Mouse (Mus musculus) T-helper 17 cell (primary cell): ENCODE measurements around the gene Dynll2.
"Not testable (repeated sequence)": the region's sequence is repeated elsewhere in the genome, so short reads cannot be mapped to it uniquely, and the experiment has no call there.

Source experiments
- in situ Hi-C, 2 experiments: fragments of 300-600 bp; cut with MboI, MseI; formaldehyde crosslinking; loops; 1 replicate in 1 of 2; 2 replicates in 1 of 2; pipeline ENCODE4 v1.15.1; 2025; ENCODE audit warnings: high pct_unique_total_duplicates in 2 of 2

Dynll2 gene

GRCm38 (mm10) chr11:87987861-87988260 is 528 bp upstream of the Dynll2 start:
- in situ Hi-C loops, result no loop called here

GRCm38 (mm10) chr11:87986141-87986741 is 1.1 kb downstream of the Dynll2 start:
- in situ Hi-C loops, result no loop called here

- in situ Hi-C loops, result no loop called here
These were observed 1.7 kb downstream of the Dynll2 start for GRCm38 (mm10) chr11:87985643-87986042.

GRCm38 (mm10) chr11:87984571-87984970 is 2.8 kb downstream of the Dynll2 start:
- in situ Hi-C loops, result no loop called here

- in situ Hi-C loops, result no loop called here
These were observed 8.4 kb downstream of the Dynll2 start for GRCm38 (mm10) chr11:87978905-87979304.

- in situ Hi-C loops, result not testable (repeated sequence)
These were observed 10.3 kb downstream of the Dynll2 start for GRCm38 (mm10) chr11:87977021-87977420.

- in situ Hi-C loops, result loop anchor here (5.0 kb wide), 3 partner anchors 68 to 218 kb away; partner anchors contain the start of gene Srsf1 (in 1 of the 2)
These were observed 12.7 kb downstream of the Dynll2 start for GRCm38 (mm10) chr11:87974477-87975181.

GRCm38 (mm10) chr11:87973559-87974305 is 13.6 kb downstream of the Dynll2 start:
- in situ Hi-C loops, result loop anchor here (5.0 kb wide), 3 partner anchors 69 to 219 kb away; partner anchors contain the start of gene Srsf1 (in 1 of the 2)

- in situ Hi-C loops, result loop anchor here (5.0 kb wide), 3 partner anchors 69 to 219 kb away; partner anchors contain the start of gene Srsf1 (in 1 of the 2)
These were observed 14.5 kb downstream of the Dynll2 start for GRCm38 (mm10) chr11:87972829-87973228.

- in situ Hi-C loops, result loop anchor here (5.0 kb wide), 2 partner anchors 239 to 859 kb away; no protein-coding TSS in a partner anchor
These were observed 18.8 kb downstream of the Dynll2 start for GRCm38 (mm10) chr11:87968356-87969122.

GRCm38 (mm10) chr11:87967692-87968289 is 19.5 kb downstream of the Dynll2 start:
- in situ Hi-C loops, result loop anchor here (5.0 kb wide), 2 partner anchors 240 to 860 kb away; no protein-coding TSS in a partner anchor

GRCm38 (mm10) chr11:87966214-87966613 is 21.1 kb downstream of the Dynll2 start:
- in situ Hi-C loops, result loop anchor here (5.0 kb wide), 2 partner anchors 241 to 861 kb away; no protein-coding TSS in a partner anchor

- in situ Hi-C loops, result loop anchor here (5.0 kb wide), 2 partner anchors 242 to 862 kb away; no protein-coding TSS in a partner anchor
These were observed 22.0 kb downstream of the Dynll2 start for GRCm38 (mm10) chr11:87965293-87965692.

- in situ Hi-C loops, result no loop called here
These were observed 30.3 kb downstream of the Dynll2 start for GRCm38 (mm10) chr11:87957066-87957465.

- in situ Hi-C loops, result no loop called here
These were observed 32.2 kb downstream of the Dynll2 start for GRCm38 (mm10) chr11:87955144-87955543.

GRCm38 (mm10) chr11:87949990-87950389 is 37.3 kb downstream of the Dynll2 start:
- in situ Hi-C loops, result loop anchor here in 1 of 2 experiments (10.0 to 25.0 kb wide), 2 partner anchors 1095 to 1337 kb away; no protein-coding TSS in a partner anchor

GRCm38 (mm10) chr11:87935467-87935866 is 51.9 kb downstream of the Dynll2 start:
- in situ Hi-C loops, result loop anchor here in 1 of 2 experiments (25.0 kb wide), 1 partner anchor 1352 kb away; no protein-coding TSS in a partner anchor

GRCm38 (mm10) chr11:87933731-87934130 is 53.6 kb downstream of the Dynll2 start:
- in situ Hi-C loops, result loop anchor here in 1 of 2 experiments (25.0 kb wide), 1 partner anchor 1354 kb away; no protein-coding TSS in a partner anchor

- in situ Hi-C loops, result loop anchor here in 1 of 2 experiments (25.0 kb wide), 1 partner anchor 1357 kb away; no protein-coding TSS in a partner anchor
These were observed 57.0 kb downstream of the Dynll2 start for GRCm38 (mm10) chr11:87930348-87930747.
